Mouse (Mus musculus) spleen, postnatal 36 days (tissue): ENCODE data around the gene Mrrf.

Experiments used
- DNase-seq, 2 experiments: peaks; one replicate each; pipeline ENCODE4 v3.0.0; 2022; ENCODE audit warnings: low spot score in 2 of 2, mixed read lengths in 1 of 2

Gene Mrrf

GRCm38 (mm10) chr2:36230967-36231366 is 94.8 kb downstream of the Mrrf start:
- no peak for DNase-seq

GRCm38 (mm10) chr2:36234526-36235368 is 98.6 kb downstream of the Mrrf start:
- no peak for DNase-seq

GRCm38 (mm10) chr2:36235917-36236316 is 99.7 kb downstream of the Mrrf start:
- no peak for DNase-seq

GRCm38 (mm10) chr2:36236889-36237288 is 100.7 kb downstream of the Mrrf start:
- no peak for DNase-seq

GRCm38 (mm10) chr2:36237557-36237956 is 101.4 kb downstream of the Mrrf start:
- DNase-seq, result no peak

GRCm38 (mm10) chr2:36238467-36238866 is 102.3 kb downstream of the Mrrf start:
- no peak for DNase-seq

GRCm38 (mm10) chr2:36238951-36239350 is 102.8 kb downstream of the Mrrf start:
- DNase-seq, result no peak
